Mouse (Mus musculus) heart, postnatal 4 days (tissue): ENCODE data around the gene Kbtbd8. TPM values are rescaled to one million over a fixed set of nuclear protein-coding genes. Genes with fewer than 3 reads are reported as not detected.

Experiments used
- DNase-seq: peaks from one replicate; pipeline ENCODE4 v3.0.0; 2021
- total RNA-seq, 2 experiments: library from RNA; stranded (reverse); gene quantifications; 2 replicates each; pipeline ENCODE4 v1.2.3; 2021

The Kbtbd8 gene
- under 1 TPM; 0.24 to 0.32 TPM for total RNA-seq

DNA sequence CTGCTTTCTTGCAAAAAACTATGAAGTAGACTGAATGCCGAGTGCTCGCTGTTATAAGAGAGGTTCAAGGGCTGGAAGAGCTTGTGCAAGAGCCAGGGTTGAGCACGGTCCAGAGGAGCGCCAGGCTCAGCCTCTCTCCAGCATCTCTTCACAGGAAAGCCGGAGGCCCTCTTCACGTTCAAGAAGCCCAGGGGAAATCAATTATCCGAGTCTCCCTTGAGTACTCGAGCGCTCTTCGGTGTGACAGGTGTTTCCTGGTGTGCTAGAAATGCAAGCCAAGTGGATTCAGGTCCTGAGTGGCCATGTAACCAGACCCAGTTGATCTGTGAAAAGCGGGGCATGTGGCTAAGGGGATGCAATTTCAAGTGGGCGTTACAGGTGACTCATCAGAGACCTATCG, at the start of gene Kbtbd8:
Gene Kbtbd8, plus strand, starts transcription at position 295 of the 400 bp plus-strand sequence.
- no peak for DNase-seq

DNA sequence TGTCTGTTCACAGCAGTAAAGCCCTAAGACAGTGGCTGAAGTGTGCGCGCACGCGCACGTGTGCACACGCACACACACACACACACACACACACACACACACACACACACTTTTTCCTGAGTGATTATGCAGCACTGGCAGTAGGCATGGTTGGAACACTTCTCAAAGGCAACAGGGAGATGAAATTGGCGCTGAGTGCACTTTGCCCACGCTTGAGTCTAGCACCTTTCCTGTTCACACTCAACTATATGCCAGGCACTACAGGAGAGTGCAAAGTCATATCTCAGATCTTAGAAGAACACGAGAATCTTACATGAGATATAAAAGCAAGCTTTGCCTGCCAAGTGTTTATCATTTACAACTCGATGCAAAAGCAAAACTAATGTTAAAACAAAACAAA, 47.3 kb upstream of the Kbtbd8 start:
- DNase-seq: no peak

DNA sequence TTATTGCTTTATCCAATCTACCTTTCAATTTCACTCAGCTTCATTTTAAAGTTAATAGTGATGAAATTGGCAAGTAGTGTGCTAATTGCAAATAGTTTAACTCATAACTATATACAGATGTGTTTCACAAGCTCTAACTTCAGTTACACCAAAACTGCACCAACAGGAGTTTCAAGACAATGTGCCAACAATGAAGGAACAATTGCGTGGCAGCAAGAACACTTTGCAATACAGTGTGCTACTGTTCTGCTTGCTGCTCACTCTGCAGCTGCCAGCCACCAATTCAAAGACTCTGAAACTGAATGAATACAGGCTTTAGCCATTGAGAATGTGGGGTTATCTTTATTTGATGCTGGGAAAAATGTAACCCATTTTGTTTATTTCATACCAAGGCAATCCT, 31.8 kb upstream of the Kbtbd8 start:
- DNase-seq: no peak

DNA sequence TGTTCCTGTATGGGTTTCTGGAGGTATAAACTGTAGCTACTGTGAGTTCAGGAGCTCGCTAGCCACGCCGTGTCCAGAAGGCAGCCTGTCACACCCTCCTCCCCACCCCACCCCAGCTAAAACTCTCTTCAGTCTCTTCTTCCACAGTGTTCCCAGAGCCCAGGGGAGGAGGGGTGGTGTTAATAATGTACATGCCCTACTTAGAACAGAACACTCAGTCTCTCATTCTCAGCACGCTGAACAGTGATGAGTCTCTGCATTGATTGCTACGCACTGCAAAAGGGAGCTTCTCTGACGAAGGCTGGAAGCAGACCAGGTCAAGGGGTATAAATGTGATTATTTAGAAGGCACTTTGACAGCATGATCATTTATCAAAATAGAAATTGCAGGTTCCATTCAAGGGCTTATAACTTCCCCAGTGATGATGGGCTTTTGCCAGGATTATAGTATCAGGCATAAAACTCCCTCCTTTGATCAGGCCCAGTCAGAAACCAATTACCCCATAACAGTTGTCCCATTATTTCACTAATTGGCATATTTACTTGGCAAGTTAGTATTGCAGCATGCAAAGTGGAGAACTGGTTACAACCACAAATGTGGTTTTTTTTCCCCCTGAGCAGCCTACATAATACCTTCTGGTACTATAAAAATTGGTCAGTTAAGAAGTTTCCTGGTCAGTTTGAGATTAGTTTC, 29.7 kb upstream of the Kbtbd8 start:
- DNase-seq: no peak

DNA sequence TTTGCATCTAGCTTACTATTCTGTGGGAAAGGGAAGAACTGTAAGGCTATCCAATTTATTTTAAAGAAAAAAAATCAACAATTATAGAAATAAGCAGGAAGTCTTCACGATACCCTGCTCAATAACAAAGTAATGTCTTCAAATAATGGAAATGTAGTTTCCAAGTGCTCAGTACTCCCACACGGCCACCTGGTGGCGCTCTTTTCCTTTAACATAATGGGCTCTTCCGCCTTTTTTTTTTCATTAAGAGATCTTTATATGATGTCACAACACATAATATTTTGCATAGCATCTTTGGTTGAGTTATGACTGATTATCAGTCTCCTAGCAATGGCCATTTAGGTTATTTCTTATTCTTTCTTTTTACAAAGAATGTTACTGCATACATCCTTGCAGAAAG, 29.0 kb upstream of the Kbtbd8 start:
- peak; percentile 5 for DNase-seq

DNA sequence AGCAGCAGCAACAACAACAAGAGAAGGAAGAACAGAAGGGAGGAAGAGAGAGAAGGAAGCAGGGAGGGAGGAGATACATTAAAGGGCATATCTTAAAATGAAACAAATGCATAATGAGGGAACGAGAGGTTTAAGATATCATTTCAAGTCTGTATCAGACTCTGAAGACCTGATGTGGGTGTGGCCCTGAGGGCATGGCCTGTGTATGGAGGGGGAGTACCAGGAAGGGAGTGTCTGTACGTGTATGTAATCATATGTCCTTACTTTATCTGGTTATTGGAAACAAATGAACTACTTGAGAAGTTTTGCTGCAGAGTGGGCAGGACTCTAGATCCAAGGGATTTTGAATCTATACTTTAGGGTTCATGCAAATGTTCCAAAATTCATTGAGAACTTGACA, 22.3 kb upstream of the Kbtbd8 start:
- DNase-seq: no peak

DNA sequence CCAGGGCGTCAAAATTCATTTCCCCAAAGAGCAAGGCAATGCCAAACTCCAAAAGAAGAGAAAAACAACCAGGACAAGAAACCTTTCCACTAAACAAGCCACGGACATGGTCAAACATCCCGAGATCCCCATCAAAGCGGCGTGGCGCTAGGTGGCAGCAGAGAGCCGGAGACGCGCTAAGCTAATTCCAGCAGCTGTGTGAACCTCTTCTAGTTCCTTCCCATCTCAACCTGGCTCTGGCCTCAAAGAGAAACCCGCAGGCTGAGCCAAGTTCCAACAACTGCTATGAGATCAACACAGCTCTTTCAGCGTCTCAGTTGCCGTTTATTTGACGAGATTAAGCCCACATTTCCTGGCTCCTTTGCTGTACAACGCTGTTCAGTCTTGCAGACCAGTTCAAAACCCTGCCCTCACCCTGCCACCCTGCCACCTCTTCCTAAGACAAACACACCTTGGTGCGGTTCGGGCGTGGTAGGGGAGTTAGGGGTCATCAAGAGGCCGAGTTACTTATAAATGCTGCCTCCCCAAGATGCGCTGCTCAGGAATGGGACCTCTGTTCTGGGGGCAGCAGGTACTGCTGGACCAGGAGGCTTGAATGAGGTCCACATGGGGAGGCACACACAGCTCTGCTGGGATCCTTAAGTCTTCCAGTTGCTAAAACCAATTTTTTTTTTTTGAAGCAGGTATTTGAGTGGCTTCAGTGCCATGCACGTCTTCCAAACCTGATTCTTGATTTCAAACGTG, 18.5 kb upstream of the Kbtbd8 start:
- peak; percentile 90 for DNase-seq

DNA sequence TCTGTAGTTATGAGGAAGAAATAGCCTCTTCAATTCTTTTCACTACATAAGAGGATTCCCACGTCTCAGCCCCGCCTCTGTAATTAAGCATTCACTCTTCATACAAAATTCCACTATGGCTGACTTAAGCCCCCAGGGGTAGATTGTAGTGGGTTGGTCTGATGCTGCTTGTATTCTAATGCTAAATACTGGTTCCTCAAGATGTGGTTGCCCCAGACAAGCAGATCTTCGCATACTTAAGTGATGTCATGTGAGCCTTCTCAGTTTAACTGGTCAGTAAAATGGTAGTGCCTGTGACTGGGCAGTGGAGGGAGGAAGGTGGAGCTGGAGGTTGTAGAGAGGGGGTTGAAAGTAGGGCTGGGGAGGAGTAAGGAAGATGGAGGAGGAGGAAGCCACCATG, 13.3 kb upstream of the Kbtbd8 start:
- DNase-seq: no peak

DNA sequence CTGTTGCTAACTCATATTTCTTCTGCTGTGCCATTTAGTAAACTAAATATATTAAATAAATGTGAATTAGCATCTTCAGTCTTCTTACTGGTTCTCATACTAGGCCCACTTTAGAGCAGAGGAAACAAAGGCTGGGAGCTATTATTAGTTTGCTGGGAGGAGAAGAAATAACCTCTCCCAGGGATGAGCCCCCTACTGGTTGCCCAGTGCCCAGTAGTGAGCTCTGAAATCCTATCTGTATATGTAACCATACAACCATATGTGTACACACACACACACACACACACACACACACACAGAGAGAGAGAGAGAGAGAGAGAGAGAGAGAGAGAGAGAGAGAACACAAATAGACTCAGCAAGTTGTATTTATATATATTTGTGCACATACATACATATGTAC, 8.6 kb upstream of the Kbtbd8 start:
- no peak for DNase-seq

DNA sequence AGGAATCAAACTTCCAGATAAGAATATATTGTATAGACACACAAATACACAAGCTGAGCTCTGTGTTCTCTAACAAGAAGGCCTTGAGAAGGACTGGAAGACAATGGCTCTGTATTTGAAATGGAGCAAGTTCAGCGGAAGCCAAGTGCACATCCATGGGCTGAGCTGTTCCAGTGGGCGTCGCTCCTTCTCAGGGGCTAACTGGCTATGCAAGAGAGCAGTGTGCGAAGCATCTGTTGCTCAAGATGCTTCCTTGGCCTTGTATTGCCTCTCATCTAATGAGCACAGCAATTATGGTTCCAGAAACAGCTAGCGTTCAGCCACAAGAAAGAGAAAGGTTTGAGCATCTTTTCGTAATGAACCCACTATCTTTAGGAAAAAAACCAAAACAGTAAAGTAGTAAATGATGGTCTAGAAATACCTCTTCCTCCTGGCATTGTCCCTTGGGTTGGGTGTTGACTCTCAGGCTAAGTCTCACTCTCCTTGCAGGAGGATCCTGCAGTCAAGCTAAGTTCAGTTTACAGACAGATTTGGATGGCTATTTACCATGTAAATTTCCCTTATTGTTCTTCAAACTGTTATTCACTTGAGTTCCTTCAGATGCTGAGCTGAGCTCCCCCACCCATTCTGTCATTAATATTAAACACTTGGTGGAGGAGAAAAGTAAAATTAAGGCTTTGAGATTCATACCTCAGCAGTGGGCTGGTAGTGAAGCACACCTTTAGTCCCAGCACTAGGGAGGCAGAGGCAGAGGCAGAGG, 7.2 kb upstream of the Kbtbd8 start:
- DNase-seq: no peak

DNA sequence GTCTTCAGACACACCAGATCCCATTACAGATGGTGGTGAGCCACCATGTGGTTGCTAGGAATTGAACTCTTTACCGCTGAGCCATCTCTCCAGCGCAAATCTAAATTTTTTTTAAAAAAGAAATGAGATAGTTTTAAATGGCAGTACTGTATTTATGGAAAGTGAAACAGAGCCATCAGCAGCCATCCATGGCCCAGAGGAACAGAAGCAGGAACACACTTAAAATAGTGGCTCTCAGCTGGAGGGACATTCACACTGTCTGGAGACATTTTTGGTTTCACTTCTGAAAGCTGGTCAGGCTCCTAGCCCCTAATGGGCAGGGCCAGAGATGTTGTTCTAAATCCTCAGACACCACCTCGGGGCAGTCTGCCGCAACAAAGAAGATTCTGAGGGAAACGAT, 5.0 kb upstream of the Kbtbd8 start:
- DNase-seq: no peak

DNA sequence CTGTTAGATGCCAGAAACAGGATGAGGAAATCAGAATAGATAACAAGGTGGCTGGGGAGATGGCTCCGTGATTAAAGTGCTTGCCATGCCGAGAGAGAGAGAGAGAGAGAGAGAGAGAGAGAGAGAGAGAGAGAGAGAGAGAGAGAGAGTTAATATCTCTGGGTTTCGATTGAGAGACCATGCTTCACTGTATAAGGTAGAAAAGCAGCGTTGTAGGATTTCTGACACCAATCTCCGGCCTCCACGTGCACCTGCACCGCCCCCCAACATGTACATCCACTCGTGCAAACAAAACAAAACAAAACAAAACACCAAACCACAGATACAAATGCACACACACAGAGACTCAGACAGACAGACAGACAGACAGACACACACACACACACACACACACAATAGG, 527 bp upstream of the Kbtbd8 start:
- no peak for DNase-seq

DNA sequence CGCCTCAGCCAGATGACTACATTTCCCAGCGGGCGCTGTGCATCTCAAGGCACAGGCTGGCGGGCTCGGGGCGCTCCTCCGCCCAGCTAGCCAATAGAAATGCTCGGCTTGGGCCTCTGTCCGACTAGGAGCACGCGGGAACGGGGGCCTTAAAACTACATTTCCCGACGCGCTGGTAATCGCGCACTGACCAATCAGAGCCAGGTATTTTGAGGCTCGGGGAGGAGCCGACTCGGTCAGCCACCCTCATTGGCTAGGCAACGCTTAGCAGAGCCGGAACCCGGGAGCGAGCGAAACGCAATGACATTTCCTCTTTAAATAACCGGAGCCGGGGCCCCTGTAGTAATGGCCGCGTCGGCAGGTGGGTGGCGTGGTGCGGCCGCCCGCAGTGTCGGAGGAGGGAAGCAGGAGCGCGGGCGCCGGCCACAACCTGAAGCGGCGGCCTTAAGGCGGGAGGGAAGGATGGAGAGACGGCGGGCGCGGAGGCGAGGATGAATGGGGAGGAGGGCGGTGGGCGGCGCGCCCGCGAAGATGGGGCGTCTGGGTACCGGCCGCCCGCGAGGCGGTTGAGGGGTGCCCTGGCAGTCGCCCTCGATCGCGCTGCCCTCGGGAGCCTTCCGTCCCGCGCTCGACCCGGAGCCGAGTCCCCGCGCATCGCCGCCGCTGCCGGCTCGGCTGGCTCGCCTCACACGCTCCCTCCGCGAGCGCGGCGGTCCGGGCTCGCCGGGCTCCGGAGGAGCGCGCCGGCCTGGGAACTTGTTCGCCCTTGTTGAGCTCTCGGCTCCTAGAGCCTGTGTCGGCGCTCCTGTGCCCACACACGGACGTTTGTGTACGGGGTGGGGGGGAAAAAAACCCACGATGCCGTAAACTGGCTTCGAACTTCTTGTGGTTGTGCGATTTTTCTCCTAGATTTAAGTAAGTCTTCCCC, 838 bp downstream of the Kbtbd8 start:
- DNase-seq: peak; percentile 93

DNA sequence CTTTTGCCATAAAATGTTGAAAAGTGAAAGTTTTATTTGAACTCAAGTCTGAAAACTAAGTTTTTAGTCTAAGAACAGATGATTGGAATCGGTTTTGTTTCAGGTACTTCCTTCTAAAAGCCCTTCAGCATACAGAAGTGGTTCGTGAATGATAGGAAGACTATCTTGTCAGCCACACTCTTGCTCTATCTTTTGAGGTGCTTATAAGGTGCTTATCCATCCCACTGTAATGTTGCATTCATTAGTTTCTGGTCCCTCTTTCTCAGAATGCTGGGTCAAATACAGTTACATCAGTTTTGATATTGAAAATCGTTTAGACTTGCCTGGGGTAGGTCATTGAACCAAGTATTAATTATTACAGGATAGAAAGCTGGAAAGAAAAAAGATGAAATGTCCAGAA, 2.3 kb downstream of the Kbtbd8 start:
- no peak for DNase-seq

DNA sequence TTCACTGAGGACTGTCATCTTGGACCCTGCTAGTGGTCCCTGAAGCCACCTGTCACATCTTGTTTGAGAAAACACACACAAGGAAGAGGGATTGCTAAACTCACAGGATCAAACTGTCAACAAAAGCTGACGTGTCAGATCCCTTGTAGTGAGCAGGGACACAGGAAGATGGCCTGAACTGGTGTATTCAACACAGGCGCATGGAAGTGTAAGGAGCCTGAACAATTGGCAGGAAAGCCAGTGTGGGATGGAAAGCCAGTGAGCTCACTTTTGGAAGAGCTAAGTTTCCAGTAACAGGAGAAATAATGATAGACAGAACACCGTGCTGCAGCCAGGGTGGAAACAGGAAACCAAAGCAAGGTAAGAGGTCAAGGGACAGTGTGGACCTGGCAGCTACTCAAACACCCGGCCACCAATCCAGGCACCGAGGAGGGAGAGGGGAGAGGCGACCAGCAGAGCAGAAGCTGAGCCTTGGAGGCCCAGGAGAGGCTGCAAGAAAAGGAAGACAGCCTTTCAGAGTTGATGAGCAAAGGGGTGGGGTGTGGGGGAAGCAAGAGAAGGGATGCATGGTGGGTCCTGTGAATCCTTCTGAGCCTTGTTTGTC, 33.0 kb downstream of the Kbtbd8 start:
- DNase-seq: peak; percentile 9

DNA sequence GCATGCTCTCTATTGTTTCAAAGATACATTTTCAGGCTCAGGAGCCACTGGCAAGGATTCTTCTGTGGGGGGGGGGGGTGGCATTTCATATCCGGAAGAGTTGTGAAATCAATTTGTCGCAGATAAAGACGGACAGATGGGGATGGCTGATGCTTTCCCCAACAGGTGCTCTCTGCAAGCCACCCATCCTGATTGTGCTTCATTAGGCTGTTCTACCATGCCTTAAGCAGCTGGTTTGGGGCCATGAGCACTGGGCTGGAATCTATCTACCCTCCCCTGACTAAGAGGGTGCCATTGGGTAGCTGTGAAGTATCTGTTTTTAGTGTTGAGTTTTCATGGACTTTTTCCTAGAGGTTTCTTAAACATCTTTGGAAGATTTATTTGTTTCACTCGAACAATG, 33.8 kb downstream of the Kbtbd8 start:
- no peak for DNase-seq

DNA sequence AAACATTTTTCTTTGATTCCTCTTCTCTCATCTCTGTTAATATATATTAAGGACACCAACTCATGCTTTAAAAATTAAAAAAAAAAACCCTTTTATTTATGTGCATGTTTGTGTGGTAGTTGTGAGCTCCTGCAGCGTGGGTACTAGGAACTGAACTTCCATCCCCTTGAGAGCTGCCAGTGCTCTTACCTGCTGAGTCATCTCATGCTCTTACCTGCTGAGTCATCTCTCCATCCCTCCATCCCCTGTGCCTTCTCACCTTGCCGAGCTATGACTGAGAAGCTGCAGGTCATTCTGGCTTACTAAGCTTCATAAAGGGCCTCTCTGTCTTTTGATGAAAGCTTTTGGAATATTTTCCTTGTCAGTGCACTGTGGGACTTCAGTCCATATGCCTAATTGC, 34.5 kb downstream of the Kbtbd8 start:
- no peak for DNase-seq

DNA sequence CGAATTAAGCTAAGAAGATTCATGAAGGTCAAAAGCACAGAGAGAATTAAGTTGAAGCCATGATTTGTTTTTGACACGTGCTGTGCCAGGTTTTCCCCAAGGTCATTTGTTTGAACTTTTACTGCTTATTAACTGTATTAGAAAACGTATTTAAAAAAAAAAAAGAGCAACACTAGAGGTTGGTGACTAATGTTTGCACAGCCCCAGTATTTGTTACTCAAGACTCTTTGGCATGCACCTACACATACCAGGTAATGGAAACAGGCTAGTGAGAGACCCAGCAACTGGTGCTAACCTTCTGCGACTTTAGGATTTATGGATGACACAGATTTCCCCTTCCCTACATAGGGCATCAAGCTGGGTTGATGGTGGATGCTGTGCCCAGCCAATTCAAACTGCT, 46.9 kb downstream of the Kbtbd8 start:
- no peak for DNase-seq

DNA sequence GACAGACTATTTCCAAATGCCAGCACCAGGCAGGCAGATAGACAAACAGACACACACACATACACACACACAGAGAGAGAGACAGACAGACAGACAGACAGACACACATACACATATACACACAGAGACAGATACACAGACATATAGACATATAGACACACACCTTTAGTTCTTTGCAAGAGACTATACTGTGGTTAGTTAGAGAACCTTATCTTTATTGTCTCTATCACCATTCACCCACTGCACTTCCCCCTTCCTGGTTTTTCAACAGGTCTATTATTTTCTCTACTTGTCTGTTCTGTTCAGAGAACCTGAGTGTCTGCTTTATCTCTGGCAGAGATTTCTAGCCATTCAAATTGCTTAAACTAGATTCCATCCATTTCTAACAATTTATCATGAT, 48.6 kb downstream of the Kbtbd8 start:
- DNase-seq: no peak

DNA sequence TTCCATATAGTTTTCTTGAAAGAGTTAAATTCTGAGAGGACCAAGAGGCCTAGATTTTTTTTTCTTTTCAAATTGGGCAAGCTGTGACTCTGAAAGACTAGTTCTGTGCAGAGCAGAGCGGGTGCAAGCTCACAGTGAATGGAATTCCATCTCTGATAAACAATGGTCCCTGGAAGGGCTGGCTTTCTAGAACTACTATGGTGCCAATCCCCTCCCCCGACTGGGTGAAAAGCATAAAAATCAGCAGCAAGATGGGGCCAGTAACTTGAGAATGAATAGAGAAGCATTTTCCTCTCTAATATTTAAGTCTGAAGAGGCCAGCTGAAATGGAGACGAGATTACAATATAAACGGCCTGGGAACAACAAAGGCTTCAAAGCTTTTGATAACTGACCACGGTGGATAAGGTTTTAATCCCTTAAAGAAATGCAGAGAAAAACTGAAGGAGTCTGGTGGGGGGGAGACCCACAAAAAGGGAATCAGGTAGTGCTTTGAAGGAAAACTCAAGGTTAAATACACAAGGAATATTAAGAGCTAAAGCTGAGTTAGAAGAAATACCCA, 50.7 kb downstream of the Kbtbd8 start:
- no peak for DNase-seq

DNA sequence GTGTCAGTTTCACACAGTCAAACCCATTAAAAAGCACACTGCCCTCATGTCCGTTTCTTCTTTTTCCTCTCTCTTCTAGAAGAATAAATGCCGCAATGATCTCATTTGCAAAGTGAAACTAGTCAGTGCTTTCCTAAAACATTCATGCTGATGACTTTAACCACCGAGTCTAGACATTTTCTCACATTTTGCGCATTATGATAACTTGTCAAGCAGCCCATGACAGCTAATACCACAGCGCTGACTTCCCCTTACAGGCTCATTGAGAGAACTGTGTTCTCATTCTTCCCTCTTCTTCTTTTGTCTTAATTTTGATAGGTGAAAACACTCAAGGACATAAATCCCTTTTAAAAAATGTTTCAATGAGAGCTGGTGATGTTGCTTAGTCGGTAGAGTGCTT, 52.4 kb downstream of the Kbtbd8 start:
- no peak for DNase-seq
